Mouse (Mus musculus) cerebellum, adult 9-10 months (tissue): ENCODE measurements around the gene 4930556J24Rik.
"Not testable (repeated sequence)": the region's sequence is repeated elsewhere in the genome, so short reads cannot be mapped to it uniquely, and the experiment has no call there.

Experiments
- DNase-seq: peaks from one replicate; pipeline ENCODE4 v3.0.0; 2022

The 4930556J24Rik gene

DNA sequence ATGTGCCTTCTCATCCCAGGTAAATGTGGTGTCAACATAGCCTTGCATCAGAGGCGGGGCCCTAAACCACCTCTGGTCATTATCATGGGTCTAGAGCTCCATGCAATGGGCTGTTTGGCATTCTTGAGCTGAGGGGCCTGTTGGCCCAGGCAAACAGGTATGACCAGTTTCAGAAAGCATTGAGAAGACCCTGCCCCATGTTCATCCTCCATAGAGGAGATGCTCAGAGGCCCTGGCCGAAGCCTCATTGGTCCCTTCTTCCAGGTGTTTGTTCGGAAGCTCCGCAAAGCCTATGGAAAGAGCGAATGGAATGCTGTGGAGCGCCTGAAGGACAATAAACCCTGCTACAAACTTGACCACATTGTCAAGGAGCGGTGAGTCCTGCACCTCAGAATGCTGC is 6.2 kb downstream of the 4930556J24Rik start:
- DNase-seq = no peak

DNA sequence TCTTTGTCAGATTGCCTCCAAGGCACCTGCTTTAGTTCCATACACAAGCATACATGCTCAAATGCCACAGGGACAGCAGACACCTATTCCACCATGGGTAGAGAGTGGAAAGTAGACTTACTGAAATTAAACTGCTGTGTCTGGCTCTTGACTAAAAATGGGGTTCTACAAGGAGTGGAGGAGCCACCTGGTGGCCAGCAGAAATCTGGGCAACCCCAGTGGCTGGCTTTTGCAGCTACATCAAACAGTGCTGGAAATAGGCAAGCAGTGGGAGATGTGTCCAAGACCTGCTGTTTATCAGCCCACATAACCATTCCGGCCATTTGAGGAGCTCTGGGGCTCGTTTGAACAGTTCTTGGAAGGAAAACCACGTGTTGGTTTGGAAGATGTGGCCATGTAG is 6.7 kb downstream of the 4930556J24Rik start:
- DNase-seq = no peak

GRCm38 (mm10) chr11:3964416-3965172 is 12.0 kb downstream of the 4930556J24Rik start:
- DNase-seq = no peak

GRCm38 (mm10) chr11:3963610-3964415 is 12.8 kb downstream of the 4930556J24Rik start, which contains the start of gene Pes1:
Pes1 (plus strand) TSS chr11:3963975.
- DNase-seq = peak; percentile 92

GRCm38 (mm10) chr11:3963155-3963554 is 13.4 kb downstream of the 4930556J24Rik start:
- DNase-seq = peak; percentile 20

- DNase-seq = no peak
These were observed 14.8 kb downstream of the 4930556J24Rik start for GRCm38 (mm10) chr11:3961761-3962160.

GRCm38 (mm10) chr11:3960901-3961300 is 15.7 kb downstream of the 4930556J24Rik start:
- DNase-seq = no peak

GRCm38 (mm10) chr11:3955371-3955770 is 21.2 kb downstream of the 4930556J24Rik start:
- not testable (repeated sequence) for DNase-seq

GRCm38 (mm10) chr11:3954876-3955275 is 21.7 kb downstream of the 4930556J24Rik start:
- not testable (repeated sequence) for DNase-seq

DNA sequence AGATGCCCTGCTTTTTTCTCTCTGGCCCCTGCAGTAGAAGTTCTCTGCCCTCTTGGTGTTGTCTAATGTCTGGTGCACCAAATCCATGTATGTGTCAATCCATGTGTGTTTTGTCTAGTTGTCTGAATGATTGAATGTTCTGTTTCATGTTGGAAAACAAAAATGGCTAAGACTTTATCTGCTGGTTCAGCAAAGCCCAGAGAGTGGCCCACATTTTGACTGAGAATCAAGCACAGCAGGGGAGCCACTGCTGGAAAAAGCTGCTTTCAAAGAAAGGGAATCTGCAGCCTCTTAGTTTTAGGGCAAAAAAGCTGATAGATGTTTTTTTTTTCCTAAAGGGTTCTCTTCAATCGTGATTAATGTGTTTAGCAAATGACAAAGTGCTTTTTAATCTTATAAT is 30.2 kb downstream of the 4930556J24Rik start:
- no peak for DNase-seq

DNA sequence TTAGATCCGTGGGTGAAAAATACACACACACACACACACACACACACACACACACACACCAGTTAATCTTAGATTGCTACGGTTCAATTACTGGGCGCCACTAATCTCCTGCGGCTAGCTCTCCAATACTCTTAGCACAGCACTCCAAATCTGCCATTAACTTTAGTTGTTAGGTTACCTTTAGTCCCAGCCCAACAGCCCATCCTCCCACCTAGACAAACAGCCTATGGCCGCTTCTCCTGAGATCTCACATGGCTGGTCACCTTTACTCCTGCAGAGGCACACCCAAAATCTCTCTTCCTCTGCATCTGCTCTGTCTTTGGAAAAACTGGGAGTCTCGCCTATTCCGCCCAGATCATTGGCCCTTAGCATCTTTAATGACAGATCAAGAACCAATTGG is 35.2 kb downstream of the 4930556J24Rik start:
- DNase-seq = no peak

GRCm38 (mm10) chr11:3937321-3937874 is 39.2 kb downstream of the 4930556J24Rik start:
- DNase-seq = no peak

GRCm38 (mm10) chr11:3936318-3936717 is 40.3 kb downstream of the 4930556J24Rik start:
- no peak for DNase-seq

DNA sequence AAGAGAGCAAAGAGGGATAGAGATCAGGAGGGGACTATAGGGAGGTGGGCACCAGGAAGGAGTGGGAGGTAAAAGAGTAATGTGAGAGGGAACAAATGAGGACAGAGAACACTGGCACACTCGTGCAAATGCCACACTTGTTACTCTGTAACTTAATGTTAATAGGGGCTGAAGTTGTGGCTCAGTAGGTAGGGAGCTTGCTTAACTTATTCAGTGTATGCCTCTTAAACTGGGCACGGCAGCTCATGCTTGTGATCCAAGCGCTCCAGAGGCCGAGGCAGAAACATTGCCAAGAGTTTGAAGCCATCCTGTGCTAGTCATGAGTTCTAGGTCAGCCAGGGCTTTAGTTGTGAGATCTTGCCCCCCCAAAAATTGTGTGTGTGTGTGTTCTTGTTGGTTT is 41.4 kb downstream of the 4930556J24Rik start:
- DNase-seq = no peak

DNA sequence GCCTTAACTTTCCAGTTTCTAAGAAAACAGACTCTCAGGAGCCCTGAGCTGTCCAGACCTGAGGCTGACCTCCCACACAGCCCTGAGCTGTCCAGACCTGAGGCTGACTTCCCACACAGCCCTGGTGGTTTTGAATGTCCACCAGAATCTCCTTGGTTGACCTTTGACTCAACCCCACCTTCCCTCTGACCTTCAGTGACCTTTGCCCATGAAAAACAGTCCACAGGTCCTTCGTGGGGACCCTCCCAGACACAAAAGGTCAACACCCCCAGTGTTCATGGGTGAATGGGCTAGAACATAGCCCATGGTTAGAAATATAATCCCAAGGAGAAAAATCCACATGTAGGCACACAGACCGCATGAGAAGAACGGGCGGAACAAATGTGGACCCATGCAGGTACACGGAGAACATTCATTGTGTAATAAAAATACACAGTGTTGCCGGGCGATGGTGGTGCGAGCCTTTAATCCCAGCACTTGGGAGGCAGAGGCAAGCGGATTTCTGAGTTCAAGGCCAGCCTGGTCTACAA is 42.8 kb downstream of the 4930556J24Rik start:
- DNase-seq = no peak

DNA sequence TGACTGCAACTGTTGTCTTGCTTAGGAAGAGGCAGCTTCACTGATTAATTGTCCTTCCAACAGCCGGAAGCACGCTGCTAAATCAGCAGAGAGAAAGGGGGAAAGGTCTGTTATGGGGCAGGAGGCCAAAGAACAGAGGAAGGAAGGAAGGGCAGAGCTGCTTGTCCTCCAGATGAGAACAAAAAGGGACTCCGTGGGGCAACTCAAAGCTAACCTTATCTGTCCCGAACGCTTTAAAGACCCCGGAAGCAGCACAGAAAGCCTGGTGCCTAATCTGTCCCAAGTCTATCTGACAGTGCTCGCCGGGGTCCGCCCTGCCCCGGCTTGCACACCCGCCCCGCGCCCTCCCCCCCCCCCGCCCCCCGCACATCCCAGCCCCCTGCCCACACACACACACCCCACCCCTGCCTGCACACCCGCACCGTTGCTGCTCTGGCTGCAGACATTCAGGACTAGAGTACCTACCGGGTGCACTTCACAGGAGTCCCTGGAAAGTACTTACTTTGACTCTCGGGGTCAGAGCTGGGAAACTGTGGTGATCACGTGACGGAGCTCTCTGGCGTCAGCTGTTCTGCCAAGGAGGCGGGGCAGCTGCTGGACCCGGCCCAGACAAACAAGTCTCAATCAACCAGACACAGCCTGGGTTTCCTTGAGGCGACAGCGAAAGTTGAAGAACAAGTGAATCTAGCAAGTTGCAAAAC is 44.9 kb downstream of the 4930556J24Rik start, which contains the start of gene Tcn2:
Tcn2 (minus strand) TSS at position 649 of the 701 bp plus-strand sequence.
- peak; percentile 33 for DNase-seq

DNA sequence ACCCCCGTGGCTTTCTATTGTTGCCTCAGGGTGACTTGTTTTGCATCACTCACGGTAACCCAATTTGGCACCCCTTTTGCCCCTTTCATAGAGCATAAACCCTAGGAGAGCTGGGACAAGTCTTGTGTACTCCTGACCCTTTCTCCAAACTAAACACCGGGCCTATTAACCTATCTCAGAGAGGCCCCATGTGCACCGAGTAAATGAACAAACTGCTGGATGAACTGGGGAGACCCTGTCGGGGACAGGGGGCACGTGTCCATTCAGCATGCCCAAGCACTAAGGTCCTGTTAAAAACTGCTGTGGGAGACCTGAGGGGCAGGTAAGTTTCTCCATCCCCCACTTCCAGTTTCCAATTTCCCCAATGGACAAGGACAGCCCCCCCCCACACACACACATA is 45.6 kb downstream of the 4930556J24Rik start:
- DNase-seq = no peak

- no peak for DNase-seq
These were observed 46.6 kb downstream of the 4930556J24Rik start for GRCm38 (mm10) chr11:3930019-3930418.

DNA sequence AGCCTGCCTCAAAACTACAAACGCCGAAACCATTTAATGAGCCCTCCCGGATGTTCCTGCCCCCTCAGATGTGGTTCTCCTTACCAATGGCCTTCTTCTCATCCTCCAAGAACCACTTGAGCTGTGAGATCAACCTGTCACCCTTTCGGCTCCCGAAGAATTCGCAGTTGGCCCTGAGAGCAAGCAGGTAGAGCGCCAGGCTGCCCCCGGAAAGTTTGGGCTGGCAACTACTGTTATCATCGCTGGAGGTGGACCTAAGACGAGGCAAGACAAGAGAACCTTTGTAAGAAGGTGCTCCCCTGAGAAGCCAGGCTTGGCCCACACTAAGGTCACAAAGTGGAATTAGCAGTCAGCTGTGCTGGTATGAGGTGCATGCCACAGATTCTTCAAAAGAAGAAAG is 50.7 kb downstream of the 4930556J24Rik start:
- DNase-seq = no peak

GRCm38 (mm10) chr11:3922731-3923130 is 53.8 kb downstream of the 4930556J24Rik start:
- no peak for DNase-seq

- no peak for DNase-seq
These were observed 54.5 kb downstream of the 4930556J24Rik start for GRCm38 (mm10) chr11:3922115-3922514.

GRCm38 (mm10) chr11:3921281-3921850 is 55.2 kb downstream of the 4930556J24Rik start:
- peak; percentile 65 for DNase-seq
